Mouse (Mus musculus): ENCODE measurements at regions not wholly inside any gene's neighbourhood (a gene's known extent, or its start where the extent isn't known, plus 50 kb on each side); places are given as distances from the start of the nearest gene placed in this dataset.

- Histone ChIP-seq H3K4me1 (ENCODE audit: control insufficient read depth, insufficient read depth, low read length) (no peaks in the 10 kb centered on the region), H3K27ac (ENCODE audit: insufficient read depth, low read length) (no peak overlapping the region), H3K4me3 (ENCODE audit: insufficient read depth, low read length) (no peak overlapping the region)
- TF ChIP-seq CTCF (IDR thresholded peaks at IDR 0.05; ENCODE audit: extremely low read depth, insufficient read depth, low read length) (no peak), POLR2A (IDR thresholded peaks at IDR 0.05; ENCODE audit: extremely low read depth, insufficient read depth, low read length) (no peak)
Observed at GRCm38 (mm10) chr14:104695101-104695500, 172.7 kb upstream of the Rnf219 start.

GRCm38 (mm10) chr14:104694174-104694803 lies 171.8 kb upstream of the Rnf219 start:
- H3K4me1 ChIP-seq (ENCODE audit: control insufficient read depth, insufficient read depth, low read length): no peaks in the 10 kb centered on the region
- no peak overlapping the region for H3K27ac ChIP-seq (ENCODE audit: insufficient read depth, low read length)
- no peak overlapping the region for H3K4me3 ChIP-seq (ENCODE audit: insufficient read depth, low read length)
- TF ChIP-seq CTCF (IDR thresholded peaks at IDR 0.05; ENCODE audit: extremely low read depth, insufficient read depth, low read length): no peak
- TF ChIP-seq POLR2A (IDR thresholded peaks at IDR 0.05; ENCODE audit: extremely low read depth, insufficient read depth, low read length): no peak

- H3K27ac ChIP-seq (ENCODE audit: insufficient read depth, low read length): no peak overlapping the region
- TF ChIP-seq POLR2A (IDR thresholded peaks at IDR 0.05; ENCODE audit: extremely low read depth, insufficient read depth, low read length) (no peak), CTCF (IDR thresholded peaks at IDR 0.05; ENCODE audit: extremely low read depth, insufficient read depth, low read length) (no peak)
Observed at GRCm38 (mm10) chr14:104692616-104693015, 170.2 kb upstream of the Rnf219 start.

GRCm38 (mm10) chr14:104688440-104688839 lies 166.0 kb upstream of the Rnf219 start:
- Histone ChIP-seq H3K27ac (ENCODE audit: insufficient read depth, low read length) (no peak overlapping the region), H3K4me3 (ENCODE audit: insufficient read depth, low read length) (no peak overlapping the region), H3K4me1 (ENCODE audit: control insufficient read depth, insufficient read depth, low read length) (no peaks in the 10 kb centered on the region)
- TF ChIP-seq POLR2A (IDR thresholded peaks at IDR 0.05; ENCODE audit: extremely low read depth, insufficient read depth, low read length) (no peak), CTCF (IDR thresholded peaks at IDR 0.05; ENCODE audit: extremely low read depth, insufficient read depth, low read length) (no peak)

More at GRCm38 (mm10) chr14:104692616-104693015, 170.2 kb upstream of the Rnf219 start:
- Histone ChIP-seq H3K4me3 (ENCODE audit: insufficient read depth, low read length) (no peak overlapping the region), H3K4me1 (ENCODE audit: control insufficient read depth, insufficient read depth, low read length) (no peaks in the 10 kb centered on the region)

- Histone ChIP-seq H3K4me1 (ENCODE audit: control insufficient read depth, insufficient read depth, low read length) (no peaks in the 10 kb centered on the region), H3K27ac (ENCODE audit: insufficient read depth, low read length) (no peak overlapping the region), H3K4me3 (ENCODE audit: insufficient read depth, low read length) (no peak overlapping the region)
- TF ChIP-seq CTCF (IDR thresholded peaks at IDR 0.05; ENCODE audit: extremely low read depth, insufficient read depth, low read length): no peak
- no peak for TF ChIP-seq POLR2A (IDR thresholded peaks at IDR 0.05; ENCODE audit: extremely low read depth, insufficient read depth, low read length)
Observed at GRCm38 (mm10) chr14:104676810-104677209, 154.4 kb upstream of the Rnf219 start.

- no peak overlapping the region for H3K4me3 ChIP-seq (ENCODE audit: insufficient read depth, low read length)
- no peak overlapping the region for H3K27ac ChIP-seq (ENCODE audit: insufficient read depth, low read length)
- TF ChIP-seq POLR2A (IDR thresholded peaks at IDR 0.05; ENCODE audit: extremely low read depth, insufficient read depth, low read length) (no peak), CTCF (IDR thresholded peaks at IDR 0.05; ENCODE audit: extremely low read depth, insufficient read depth, low read length) (no peak)
- H3K4me1 ChIP-seq (ENCODE audit: control insufficient read depth, insufficient read depth, low read length): no peaks in the 10 kb centered on the region
Observed at GRCm38 (mm10) chr14:104661696-104662095, 139.3 kb upstream of the Rnf219 start.

GRCm38 (mm10) chr14:104658751-104659150 lies 136.3 kb upstream of the Rnf219 start:
- no peak for TF ChIP-seq POLR2A (IDR thresholded peaks at IDR 0.05; ENCODE audit: extremely low read depth, insufficient read depth, low read length)
- no peak for TF ChIP-seq CTCF (IDR thresholded peaks at IDR 0.05; ENCODE audit: extremely low read depth, insufficient read depth, low read length)
- Histone ChIP-seq H3K4me1 (ENCODE audit: control insufficient read depth, insufficient read depth, low read length) (no peaks in the 10 kb centered on the region), H3K4me3 (ENCODE audit: insufficient read depth, low read length) (no peak overlapping the region), H3K27ac (ENCODE audit: insufficient read depth, low read length) (no peak overlapping the region)

- TF ChIP-seq POLR2A (IDR thresholded peaks at IDR 0.05; ENCODE audit: extremely low read depth, insufficient read depth, low read length) (no peak), CTCF (IDR thresholded peaks at IDR 0.05; ENCODE audit: extremely low read depth, insufficient read depth, low read length) (no peak)
- no peak overlapping the region for H3K4me3 ChIP-seq (ENCODE audit: insufficient read depth, low read length)
- H3K27ac ChIP-seq (ENCODE audit: insufficient read depth, low read length): no peak overlapping the region
- no peaks in the 10 kb centered on the region for H3K4me1 ChIP-seq (ENCODE audit: control insufficient read depth, insufficient read depth, low read length)
Observed at GRCm38 (mm10) chr14:104649980-104650379, 127.5 kb upstream of the Rnf219 start.

- TF ChIP-seq POLR2A (IDR thresholded peaks at IDR 0.05; ENCODE audit: extremely low read depth, insufficient read depth, low read length) (no peak), CTCF (IDR thresholded peaks at IDR 0.05; ENCODE audit: extremely low read depth, insufficient read depth, low read length) (no peak)
- Histone ChIP-seq H3K4me3 (ENCODE audit: insufficient read depth, low read length) (no peak overlapping the region), H3K27ac (ENCODE audit: insufficient read depth, low read length) (no peak overlapping the region), H3K4me1 (ENCODE audit: control insufficient read depth, insufficient read depth, low read length) (no peaks in the 10 kb centered on the region)
Observed at GRCm38 (mm10) chr14:104644626-104645025, 122.2 kb upstream of the Rnf219 start.

GRCm38 (mm10) chr14:104642783-104643182 lies 120.3 kb upstream of the Rnf219 start:
- Histone ChIP-seq H3K4me1 (ENCODE audit: control insufficient read depth, insufficient read depth, low read length) (no peaks in the 10 kb centered on the region), H3K4me3 (ENCODE audit: insufficient read depth, low read length) (no peak overlapping the region), H3K27ac (ENCODE audit: insufficient read depth, low read length) (no peak overlapping the region)
- TF ChIP-seq CTCF (IDR thresholded peaks at IDR 0.05; ENCODE audit: extremely low read depth, insufficient read depth, low read length) (no peak), POLR2A (IDR thresholded peaks at IDR 0.05; ENCODE audit: extremely low read depth, insufficient read depth, low read length) (no peak)

Data from cortical plate, adult 2 months (tissue).